Mouse (Mus musculus): ENCODE data around the gene Asb5. TPM values are rescaled to one million over a fixed set of nuclear protein-coding genes. Genes with fewer than 3 reads are reported as not detected.

The Asb5 gene
- polyA plus RNA-seq (2014; fragmentation: Illumina TruSeq; extraction: RNeasy Lipid Tissue Mini Kit (QIAGEN cat#74804); ENCODE audit: low replicate concordance), result not detected

GRCm38 (mm10) chr8:54529382-54530296 is at the start of gene Asb5, which contains the start of gene Spcs3:
TSS of gene Asb5 (plus strand) at chr8:54529580.
TSS of gene Spcs3 (minus strand) at chr8:54529998.

GRCm38 (mm10) chr8:54600671-54601251 is 71.4 kb downstream of the Asb5 start, which contains the start of gene Spata4:
TSS of gene Spata4 (plus strand) at chr8:54600781.

Other genes starting within 250 kb of the Asb5 start
- gene Spcs3, start 418 bp downstream of the Asb5 start, polyA plus RNA-seq (2014; fragmentation: Illumina TruSeq; extraction: RNeasy Lipid Tissue Mini Kit (QIAGEN cat#74804); ENCODE audit: low replicate concordance), result 134 TPM
- gene Spata4, start 71.2 kb downstream of the Asb5 start, polyA plus RNA-seq (2014; fragmentation: Illumina TruSeq; extraction: RNeasy Lipid Tissue Mini Kit (QIAGEN cat#74804); ENCODE audit: low replicate concordance), result 0.45 TPM